Mouse (Mus musculus) lung, postnatal 4 days (tissue): Measurements from ENCODE around the gene Olfm2.
A peak's percentile ranks its signal among the peaks of the same experiment; 100 is the strongest.
"Not testable (repeated sequence)": the region's sequence is repeated elsewhere in the genome, so short reads cannot be mapped to it uniquely, and the experiment has no call there.

Experiments
- DNase-seq, 2 experiments: peaks; one replicate each; pipeline ENCODE4 v3.0.0; 2021

Olfm2 gene

DNA sequence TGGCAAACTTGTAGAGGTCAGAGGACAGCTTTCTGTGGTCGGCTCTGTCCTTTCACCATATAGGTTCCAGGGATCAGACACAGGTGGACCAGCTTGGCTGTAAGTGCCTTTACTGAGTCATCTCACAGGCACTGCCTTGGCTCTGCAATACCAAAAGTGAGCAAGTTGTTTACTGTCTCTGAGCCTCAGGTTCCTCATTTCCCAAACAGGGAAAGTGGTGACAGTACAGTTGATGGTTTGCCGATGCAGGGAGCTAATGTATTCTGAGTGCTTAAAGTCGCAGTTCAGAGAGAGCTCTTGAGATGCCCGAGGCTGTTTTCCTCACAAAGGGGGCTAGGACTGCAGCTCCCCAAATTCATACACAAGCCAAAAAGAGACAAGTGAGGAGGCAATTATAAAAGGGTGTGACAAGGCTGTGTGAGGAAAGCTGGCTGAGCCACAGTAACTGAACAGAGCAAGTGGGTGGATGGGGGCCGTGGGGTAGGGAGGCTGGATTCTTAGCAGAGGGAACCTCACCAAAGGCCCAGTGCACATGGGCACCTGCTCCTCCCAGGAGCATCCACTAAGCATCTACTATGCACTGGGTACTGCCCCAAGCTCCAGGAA is 49.9 kb downstream of the Olfm2 start:
- DNase-seq = no peak

DNA sequence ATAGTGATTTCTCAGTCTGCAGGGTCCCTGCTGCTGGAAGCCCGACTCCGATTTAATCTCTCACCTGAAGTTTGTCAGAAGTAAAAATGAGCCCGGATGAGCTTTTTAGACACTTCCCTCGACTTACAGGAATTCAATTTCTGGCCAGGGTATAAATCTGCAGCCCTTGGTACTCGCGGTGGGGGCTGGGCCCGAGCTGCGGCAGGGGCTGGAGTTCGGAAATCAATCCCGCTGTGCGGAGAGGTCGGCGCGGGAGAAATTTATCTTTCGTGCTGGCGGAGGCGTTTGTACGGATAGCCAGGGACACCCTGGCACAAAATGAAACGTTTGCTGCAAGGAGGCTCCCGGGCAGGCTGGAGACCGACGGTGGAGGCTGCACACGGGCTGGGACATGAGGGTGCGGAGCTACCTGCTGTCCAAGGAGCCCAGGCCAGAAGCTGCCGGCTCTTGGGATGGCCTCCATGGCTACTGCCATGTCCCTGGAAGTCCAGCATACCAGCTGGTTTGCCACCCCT is 51.4 kb downstream of the Olfm2 start:
- DNase-seq = no peak

DNA sequence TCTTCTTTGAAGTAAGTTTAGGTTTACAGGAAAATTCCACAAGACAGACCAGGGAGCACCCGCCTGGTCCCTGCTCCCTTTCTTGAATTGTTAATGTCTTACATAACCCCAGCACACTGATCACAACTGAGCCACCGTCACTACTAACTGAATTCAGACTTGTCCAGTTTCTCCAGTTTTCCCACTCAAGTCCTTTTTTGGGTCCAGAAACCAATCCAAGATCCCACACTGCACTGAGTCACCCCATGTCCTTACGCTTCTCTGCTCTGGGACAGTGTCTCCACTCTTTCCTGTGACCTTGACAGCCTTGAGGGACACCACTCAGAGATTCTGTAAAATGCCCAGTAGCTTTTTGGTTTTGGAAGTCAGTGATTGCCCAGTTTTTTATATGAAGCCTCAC is 53.3 kb downstream of the Olfm2 start:
- DNase-seq = no peak

DNA sequence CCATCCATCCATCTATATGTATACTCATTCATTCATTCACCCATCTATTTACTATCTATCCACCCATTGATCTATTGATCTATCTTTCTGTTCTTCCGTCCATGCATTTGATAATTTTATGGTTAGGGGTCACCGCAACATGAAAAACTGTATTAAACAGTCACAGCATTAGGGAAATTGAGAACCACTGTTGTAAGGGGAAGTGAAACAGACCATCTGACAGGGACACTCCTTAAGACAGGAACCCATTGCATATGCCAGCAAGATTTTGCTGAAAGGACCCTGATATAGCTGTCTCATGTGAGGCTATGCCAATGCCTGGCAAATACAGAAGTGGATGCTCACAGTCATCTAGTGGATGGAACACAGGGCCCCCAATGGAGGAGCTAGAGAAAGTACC is 55.7 kb downstream of the Olfm2 start:
- not testable (repeated sequence) for DNase-seq

DNA sequence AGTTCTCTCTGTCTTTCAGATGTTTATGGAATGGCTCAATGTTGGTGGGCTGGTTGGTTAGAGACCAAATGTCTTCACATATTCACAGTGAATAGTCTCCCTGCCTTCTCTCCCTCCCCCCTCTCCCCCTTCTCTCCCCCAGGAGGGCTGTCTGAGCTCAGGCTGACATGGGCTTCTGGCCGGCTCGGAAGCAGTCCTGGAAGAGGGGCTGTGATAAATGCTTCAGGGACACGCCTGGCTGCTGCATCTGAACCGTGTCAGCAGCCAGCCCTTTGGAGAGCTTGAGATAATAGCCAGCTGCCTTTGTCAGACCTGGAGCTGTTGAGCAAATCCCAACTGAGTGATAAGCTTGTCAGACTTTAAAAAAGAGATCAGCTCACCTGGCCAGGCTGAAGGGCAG is 56.2 kb downstream of the Olfm2 start:
- DNase-seq = no peak

DNA sequence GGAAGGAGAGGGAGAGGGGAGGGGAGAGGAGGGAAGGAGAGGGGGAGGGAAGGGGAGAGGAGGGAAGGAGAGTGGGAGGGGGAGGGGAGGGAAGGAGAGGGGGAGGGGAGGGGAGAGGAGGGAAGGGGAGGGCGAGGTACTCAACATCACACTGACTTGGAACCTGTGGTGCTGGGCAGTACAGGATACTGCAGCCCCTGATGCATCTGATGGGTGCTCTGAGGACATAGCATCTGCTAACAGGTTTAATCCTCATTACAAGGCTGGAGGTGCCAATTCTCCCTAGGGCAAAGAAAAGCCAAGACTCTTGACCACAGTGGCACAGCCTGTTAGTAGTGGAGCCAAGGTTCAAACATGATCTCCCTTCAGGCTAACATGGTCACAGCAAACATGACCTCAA is 56.7 kb downstream of the Olfm2 start:
- no peak for DNase-seq

DNA sequence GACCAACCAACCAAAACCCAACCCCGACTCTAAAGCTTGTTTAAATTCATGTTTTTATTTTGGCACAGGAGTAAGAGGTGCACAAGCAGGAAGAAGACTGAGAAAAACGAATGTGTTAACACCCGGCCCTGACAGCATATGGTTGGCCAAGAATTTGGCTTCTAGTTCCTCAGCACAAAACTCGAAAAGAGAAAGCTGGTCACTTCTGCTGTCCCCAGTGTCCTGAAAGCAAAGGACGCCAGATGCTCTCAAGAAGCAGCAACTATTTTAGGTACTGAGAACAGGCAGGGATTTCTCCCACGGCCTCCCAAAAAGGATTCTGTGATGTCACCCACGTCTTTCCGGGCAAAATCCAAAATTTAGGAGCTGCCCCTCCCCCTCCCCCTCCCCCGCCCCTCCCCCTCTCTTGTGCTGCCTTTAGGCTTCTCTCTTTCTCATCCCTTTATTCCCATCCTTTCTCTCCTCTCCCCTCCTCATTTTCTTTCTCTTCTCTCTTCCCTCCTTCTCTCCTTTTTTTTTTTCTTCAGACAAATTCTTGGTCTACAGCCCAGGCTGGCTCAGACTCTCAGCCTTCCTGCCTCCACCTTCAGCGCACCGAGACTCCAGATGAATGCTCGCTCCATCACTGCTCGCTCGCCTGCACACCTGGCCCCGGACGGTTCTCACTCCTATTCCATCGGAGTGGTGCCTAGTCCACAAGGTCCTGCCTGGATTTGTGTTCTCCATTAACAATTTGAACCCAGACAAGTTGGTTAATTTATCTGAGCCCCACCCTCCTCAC is 60.9 kb downstream of the Olfm2 start:
- DNase-seq = no peak

DNA sequence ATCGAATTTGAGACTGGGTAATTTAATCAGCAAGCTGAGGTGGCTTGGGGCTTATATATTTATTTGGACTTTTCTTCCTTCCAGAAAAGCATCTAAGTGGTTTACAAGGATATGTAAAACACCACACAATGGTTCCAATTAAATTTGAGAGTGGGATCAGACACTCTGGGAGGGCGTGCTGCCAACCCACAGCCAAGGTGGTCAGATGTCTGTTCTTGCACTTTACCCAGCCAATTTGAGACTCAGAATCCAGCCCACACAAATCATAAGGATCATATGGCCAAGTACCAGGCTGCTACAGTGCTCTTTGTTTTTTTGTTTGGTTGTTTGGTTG is 63.8 kb downstream of the Olfm2 start:
- DNase-seq = no peak

DNA sequence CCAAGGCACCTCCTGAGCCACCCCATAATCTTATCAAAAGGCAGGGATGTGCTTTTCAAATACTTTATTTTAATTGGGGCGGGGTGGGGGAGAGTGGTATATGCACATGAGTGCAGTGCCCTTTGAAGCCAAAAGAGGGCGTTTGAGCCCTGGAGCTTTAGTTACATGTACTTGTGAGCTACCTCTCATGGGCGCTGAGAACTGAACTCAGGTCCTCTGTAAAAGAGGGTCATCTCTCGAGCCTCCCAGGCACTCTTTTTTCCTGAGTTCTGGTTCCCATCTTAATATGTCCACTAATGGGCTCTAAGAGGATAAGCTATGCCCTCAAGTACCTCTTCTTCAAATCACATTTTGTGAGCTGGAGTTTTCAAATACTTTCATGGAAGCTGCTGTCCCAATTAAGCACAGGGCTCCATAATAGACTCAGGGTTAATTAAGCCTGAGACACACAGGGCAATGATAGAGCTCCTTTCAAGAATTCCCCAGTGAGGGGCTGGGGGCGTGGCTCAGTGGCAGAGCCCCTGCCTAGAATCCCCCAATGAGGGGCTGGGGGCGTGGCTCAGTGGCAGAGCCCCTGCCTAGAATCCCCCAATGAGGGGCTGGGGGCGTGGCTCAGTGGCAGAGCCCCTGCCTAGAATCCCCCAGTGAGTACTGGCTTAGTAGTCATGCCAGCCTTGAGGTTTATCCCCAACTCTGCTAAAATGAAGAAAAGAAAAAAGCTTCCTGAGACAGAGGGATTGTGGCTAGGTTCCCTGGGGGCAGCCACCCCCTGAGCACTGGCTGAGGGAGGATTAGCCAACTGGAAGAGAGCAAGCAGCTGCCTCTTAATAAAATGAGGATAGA is 64.4 kb downstream of the Olfm2 start:
- no peak for DNase-seq

DNA sequence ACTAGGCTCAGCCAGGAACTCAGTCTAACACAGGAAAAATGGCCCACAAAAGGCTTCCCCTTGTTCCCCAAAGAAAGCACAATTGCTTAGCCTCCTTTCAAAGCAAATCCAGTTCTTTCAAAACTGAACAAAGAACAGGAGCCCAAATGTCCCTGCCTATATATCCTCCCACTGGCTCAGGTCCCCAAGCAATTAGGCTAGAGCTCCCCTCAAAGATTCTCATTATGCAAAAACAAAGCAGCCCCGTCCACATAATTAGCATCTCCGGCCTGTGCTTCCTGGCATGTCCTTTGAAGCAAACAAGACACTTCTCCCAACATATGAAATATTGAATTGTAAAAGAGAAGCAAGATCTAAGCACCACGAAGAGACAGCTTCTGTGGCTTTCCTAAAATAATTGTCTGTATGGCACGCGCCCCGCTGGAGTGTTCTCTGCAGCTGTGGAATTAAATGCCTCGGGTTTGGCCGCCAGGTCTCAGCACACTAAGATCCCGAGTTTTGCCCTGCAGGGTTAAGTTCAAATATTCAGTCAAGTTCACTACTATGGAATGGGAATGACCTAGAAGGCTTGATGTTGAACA is 65.7 kb downstream of the Olfm2 start:
- no peak for DNase-seq

DNA sequence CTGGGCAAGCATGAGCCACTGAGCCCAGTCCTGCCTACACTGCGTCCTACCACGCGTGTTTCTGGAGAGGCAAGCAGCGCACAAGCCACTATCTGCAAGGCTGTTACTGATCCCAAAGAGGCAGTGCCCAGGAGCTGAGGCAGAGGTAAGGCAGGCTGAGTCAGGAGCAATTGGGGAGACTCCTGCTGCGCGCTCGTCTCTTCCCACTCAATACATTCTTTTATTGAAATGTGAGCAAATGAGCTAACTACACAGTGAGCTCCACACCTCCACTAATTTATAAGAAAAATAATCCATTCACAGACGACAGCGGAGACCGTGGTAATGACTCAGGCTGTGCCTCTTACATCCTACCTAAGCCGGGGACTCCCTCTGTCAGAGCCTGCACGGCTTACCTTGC is 68.3 kb downstream of the Olfm2 start:
- no peak for DNase-seq

DNA sequence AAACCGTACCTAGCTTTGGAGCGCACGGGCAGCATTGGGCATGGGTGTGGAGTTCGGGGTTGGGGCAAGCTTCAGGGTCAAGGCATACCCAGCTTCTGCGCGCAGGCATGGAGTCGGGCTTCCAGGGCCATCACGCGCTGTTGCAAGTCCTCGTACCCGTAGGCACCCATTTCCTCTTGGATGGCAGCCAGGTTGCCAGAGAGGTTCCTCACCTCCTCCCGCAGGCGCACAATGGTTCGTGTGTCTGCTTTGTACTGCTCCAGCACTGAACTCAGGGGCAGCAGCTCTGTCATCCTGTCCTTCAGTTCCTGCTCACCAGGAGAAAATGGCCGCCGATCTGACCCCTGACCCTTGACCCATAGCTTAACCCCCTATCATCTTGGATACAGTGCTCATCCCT is 74.1 kb downstream of the Olfm2 start:
- DNase-seq = no peak

DNA sequence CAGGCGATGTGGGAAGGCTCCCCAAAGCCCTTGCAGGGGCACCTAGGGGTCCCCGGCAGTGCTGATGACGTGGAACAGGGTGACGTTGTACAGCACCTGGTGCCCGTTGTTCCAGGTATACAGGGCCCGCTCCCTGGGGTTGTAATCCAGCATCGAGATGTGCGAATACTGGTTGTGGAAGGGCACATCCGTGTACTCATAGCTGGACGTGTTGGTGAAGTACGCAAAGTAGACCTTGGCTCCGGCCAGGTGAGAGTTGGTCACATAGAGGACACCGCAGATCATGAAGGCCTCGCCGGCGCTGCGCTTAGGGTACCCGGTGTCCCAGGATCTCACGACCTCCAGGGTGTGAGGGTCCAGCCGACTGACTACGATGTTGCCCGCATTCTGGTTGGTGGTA is 78.1 kb downstream of the Olfm2 start:
- no peak for DNase-seq

DNA sequence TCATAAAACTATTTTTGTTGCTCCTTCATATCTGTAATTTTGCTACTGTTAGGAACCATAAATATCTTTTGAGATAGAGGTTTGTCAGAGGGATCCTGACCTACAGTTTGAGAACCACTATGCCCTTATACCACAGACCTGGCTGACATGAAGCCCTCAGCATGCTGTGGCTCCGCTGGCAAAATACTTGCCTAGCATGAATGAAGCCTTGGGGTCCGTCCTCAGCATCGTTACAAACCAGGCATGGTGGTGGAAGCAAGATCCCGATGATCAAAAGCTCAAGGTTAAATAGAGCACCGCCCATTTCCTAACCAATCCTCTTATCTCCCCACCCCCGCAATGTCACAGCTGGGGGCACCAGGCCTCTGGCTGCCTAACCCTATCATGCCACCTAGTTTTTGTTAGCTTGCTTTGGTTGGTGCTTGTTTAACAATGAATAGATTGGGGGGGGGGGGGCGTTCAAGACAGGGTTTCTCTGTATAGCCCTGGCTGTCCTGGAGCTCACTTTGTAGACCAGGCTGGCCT is 79.6 kb downstream of the Olfm2 start:
- no peak for DNase-seq

DNA sequence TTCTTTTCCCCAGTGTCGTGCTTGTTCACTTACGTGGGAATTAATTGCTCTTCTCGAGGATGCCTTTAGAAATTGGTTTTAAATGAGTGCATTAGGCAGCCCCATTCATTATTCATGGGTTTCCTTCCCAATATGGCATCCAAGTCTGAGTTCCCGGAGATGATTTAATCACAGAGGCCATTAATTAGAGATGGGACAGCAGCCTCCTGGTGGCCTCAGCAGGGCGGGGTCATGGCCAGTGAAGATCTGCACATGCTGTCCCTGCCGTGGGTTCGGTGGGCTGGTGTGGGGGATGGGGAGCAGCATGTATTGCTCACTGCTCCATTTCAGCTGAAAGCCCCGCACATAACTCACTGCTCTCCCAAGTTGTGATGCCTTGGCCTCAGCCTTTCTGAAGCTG is 80.2 kb downstream of the Olfm2 start:
- no peak for DNase-seq

DNA sequence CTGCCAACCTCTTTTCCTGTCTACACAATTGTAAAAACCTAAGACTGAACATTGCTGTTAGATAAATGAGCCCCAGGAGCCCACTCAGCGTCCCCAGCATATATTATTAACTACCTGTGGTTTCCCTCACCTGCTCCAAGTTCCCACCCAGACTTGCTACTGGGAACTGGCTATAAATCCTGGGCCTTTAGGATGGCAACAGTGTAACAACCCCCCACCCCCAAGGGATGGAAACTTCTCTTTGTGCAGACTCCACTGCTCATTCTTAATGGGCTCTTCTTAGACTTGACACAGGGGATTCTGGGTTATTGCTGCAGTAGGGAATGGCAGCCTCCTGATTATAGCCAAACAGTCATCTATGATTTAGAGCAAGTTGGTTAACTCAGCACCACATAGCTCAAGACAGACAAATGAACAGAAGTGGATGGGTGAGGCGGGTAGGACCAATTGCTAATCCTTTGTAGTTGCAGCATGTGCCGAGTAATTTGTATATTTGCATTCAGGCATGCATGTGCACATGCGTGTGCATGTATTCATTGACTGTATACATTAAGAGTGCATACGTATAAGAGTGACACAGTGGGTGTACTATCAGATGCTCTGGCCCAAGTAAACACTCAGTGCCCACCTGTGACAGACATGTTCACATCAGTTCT is 81.0 kb downstream of the Olfm2 start:
- DNase-seq = no peak

DNA sequence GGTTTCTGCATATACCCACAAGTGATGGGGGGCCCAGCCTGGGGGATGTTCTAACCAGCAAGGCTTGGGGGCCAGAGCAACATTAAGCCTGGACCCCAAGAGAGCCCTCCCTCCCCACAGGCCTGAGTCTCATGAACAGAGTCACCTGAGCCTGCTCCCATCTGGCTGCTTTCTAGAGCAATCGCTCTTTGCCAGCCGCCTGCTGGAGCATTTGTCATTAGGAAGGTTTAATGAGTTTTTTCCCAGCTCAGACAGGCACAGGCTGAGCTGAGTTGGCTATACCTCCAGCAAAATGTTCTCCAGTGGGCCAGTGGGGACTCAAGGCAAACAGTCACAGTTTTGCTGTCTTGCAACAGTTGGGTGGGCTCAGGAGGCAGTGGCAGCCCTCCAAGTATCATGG is 81.8 kb downstream of the Olfm2 start:
- no peak for DNase-seq

DNA sequence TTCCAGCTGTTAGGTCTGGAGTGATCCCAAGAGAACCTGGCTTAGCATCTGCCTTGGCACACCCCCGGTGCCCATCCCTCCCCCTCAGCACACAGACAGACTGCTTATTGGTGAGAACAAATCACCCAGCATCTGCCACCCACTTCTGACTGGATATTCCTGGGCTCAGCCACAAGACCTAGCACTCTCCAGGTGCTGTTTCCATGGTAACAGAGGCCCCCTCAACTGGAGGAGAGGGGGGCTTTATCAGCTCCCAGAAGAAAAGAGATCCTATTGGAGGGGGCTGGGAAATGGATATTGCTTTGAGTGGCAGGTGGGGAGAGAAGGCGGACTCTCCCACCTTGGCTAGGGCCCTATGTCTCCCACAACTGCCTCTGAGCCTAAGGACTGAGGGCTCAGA is 82.2 kb downstream of the Olfm2 start:
- no peak for DNase-seq

DNA sequence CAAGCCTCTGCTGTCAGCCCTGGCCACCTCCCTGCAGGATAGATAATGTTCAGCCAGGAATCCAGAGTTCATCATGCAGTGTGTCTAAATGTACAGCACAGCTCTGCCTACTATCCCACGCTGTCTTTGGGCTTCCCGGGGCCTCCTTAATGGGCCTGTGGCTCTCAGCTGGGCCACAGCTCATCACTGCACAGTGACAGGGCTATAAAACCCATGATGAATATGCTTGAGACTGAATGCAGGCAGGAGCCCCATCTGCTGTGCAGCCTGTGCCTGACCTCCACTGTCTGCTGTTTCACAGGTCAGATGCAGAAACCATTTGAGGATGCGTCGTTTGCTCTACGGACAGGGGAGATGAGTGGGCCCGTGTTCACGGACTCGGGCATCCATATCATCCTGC is 83.3 kb downstream of the Olfm2 start:
- DNase-seq = no peak

DNA sequence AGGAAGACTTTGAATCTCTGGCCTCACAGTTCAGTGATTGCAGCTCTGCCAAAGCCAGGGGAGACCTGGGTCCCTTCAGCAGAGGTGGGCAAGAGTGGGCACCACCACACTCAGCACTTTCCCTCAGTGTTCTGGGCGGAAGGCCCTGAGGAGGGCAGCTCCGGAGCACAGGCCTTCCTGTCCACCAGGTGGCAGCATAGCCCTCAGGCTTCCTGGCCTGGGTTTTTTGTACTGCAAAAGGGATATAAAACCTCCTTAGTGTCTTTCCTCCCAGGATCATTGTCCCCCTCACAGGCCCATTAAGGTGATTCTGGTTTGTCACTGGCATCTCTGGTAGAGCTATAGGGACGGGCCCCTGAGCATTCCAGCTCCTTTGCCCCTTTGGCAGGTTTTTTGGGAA is 83.8 kb downstream of the Olfm2 start:
- DNase-seq = peak; percentile 60 to 72

DNA sequence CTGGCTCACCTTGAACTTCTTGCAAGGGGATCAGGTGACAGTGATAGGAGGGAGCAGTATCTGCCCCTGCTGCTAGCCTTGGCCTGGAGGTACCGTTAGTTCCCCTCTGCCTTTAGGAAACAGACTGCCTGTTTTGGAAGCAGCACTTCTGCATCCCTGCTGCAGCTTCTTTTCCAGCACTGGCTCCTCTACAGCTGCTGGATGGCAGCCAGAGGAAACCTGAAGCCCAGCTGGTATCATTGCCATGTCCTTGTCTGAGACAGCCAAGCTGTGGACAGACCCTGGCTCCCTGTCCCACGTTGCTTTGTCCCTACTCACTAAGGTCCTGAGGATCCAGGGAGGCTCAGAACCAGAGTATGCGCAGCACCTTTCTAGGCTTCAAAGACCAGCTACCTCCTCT is 88.6 kb downstream of the Olfm2 start:
- DNase-seq = no peak

DNA sequence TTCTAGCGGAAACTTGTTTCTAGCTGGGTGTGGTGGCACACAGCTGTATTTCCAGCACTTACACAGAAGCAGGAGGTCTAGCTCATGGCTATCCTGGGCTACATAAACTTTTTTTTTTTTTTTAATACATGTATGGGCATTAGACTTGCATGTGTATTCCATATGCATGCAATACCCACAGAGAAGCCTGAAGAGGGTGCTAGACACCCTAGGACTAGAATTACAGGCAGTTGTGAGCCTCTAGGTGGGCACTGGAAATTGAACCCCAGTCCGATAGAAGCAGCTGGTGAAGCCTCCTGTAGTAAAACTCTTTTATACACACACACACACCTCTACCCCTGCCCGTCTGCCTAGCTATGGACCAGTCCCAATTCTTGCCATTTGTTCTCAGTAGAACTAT is 92.3 kb downstream of the Olfm2 start:
- no peak for DNase-seq

DNA sequence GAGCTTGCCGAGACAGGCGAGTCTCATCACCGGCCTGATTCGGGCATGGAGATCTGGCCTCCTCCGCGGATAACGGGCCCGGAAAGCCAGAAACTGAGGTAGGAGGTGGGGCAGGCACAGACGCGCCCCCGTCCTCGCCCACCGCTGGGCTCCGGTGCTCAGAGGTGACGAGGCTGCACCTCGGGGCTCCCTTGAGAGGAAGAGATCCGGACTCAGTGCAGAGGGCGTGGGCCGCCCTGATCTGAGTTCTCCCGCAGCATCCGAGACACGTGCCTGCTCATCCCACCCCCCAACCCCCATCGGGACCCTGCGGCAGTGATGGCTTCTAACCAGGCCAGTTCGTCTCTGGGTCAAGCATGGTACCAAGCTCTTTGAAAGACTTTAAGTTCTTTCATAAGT is 93.9 kb downstream of the Olfm2 start:
- DNase-seq = no peak
